Mouse (Mus musculus): ENCODE measurements around the gene Idh1.

GRCm38 (mm10) chr1:65217972-65218371 is 31.7 kb upstream of the Idh1 start:
- no peak for TF ChIP-seq CTCF (IDR thresholded peaks at IDR 0.05; ENCODE audit: low read depth)
- no peak for TF ChIP-seq EP300 (IDR thresholded peaks at IDR 0.05; ENCODE audit: low read depth)
